Mouse (Mus musculus) heart, postnatal 0 days (tissue): ENCODE results near the gene Tuba8. TPM values are rescaled to one million over a fixed set of nuclear protein-coding genes. Genes with fewer than 3 reads are reported as not detected.

Source experiments
- ATAC-seq: fragments of 200-750 bp; cut with Nextera tagmentation; 2 replicates; pipeline ENCODE4 v1.8.0; 2017; ENCODE audit warnings: low read depth, moderate number of reproducible peaks, moderate library complexity; ENCODE audit not compliant: insufficient read depth
- DNase-seq: peaks from one replicate; pipeline ENCODE4 v3.0.0-alpha.2; 2016; ENCODE audit warnings: low spot score
- H3K27ac ChIP-seq: fragments of 300-500 bp; sonication (generic); 2 replicates; pipeline ENCODE4 v1.5.1; 2014; ENCODE audit warnings: low read depth, mild to moderate bottlenecking
- H3K27me3 ChIP-seq: fragments of 300-500 bp; sonication (generic); 2 replicates; pipeline ENCODE4 v1.6.1; 2014; ENCODE audit warnings: low read length, mixed read lengths; ENCODE audit not compliant: control insufficient read depth, insufficient read depth
- H3K36me3 ChIP-seq: fragments of 300-500 bp; sonication (generic); replicated peaks from 2 replicates; pipeline ENCODE4 v1.6.1; 2014; ENCODE audit warnings: low read length, mixed read lengths; ENCODE audit not compliant: control insufficient read depth, insufficient read depth
- H3K4me1 ChIP-seq: fragments of 300-500 bp; sonication (generic); 2 replicates; pipeline ENCODE4 v1.6.1; 2014; ENCODE audit warnings: antibody characterized with exemption; ENCODE audit not compliant: control insufficient read depth, insufficient read depth
- H3K4me2 ChIP-seq: fragments of 300-500 bp; sonication (generic); 2 replicates; pipeline ENCODE4 v1.6.1; 2014; ENCODE audit warnings: low read depth, mild to moderate bottlenecking, low read length, moderate library complexity
- H3K4me3 ChIP-seq: fragments of 300-500 bp; sonication (generic); 2 replicates; pipeline ENCODE4 v1.5.1; 2014; ENCODE audit warnings: low read depth, low read length
- H3K9ac ChIP-seq: fragments of 300-500 bp; sonication (generic); replicated peaks from 2 replicates; pipeline ENCODE4 v1.6.1; 2014; ENCODE audit warnings: low read depth, low read length, mixed read lengths
- H3K9me3 ChIP-seq: fragments of 300-500 bp; sonication (generic); replicated peaks from 2 replicates; pipeline ENCODE4 v1.6.1; 2016; ENCODE audit warnings: low read length; ENCODE audit not compliant: control insufficient read depth
- CTCF ChIP-seq: IDR thresholded peaks from 2 replicates; pipeline ENCODE4 v1.5.1; 2016; ENCODE audit warnings: antibody characterized with exemption, control low read depth, low read depth
- EP300 ChIP-seq: IDR thresholded peaks from 2 replicates; pipeline ENCODE4 v1.6.1; 2016; ENCODE audit warnings: antibody characterized with exemption, low read depth
- WGBS: fragments of 180-500 bp; shearing (Covaris S2); extraction: QIAGEN DNeasy Blood & Tissue Kit; methylation state at CpG from one replicate; pipeline ENCODE4 v1.1.7; 2014; 5-methylcytosine and 5-hydroxymethylcytosine counted together
- polyA plus RNA-seq: library from polyadenylated mRNA; unstranded; fragments of >200 nt; fragmentation: Nextera tagmentation; extraction: Ambion mirVana; gene quantifications from 2 replicates; pipeline ENCODE4 v1.2.1, GENCODE M21; 2015
- total RNA-seq: library from RNA; depleted of rRNA; stranded (reverse); fragments of >200 nt; gene quantifications from 2 replicates; pipeline ENCODE4 v1.2.3, GENCODE M21; 2014; ENCODE audit warnings: low replicate concordance

The Tuba8 gene
- total and polyA plus RNA-seq, 2 experiments from 2014 or later, result 5.6 to 6.0 TPM

DNA sequence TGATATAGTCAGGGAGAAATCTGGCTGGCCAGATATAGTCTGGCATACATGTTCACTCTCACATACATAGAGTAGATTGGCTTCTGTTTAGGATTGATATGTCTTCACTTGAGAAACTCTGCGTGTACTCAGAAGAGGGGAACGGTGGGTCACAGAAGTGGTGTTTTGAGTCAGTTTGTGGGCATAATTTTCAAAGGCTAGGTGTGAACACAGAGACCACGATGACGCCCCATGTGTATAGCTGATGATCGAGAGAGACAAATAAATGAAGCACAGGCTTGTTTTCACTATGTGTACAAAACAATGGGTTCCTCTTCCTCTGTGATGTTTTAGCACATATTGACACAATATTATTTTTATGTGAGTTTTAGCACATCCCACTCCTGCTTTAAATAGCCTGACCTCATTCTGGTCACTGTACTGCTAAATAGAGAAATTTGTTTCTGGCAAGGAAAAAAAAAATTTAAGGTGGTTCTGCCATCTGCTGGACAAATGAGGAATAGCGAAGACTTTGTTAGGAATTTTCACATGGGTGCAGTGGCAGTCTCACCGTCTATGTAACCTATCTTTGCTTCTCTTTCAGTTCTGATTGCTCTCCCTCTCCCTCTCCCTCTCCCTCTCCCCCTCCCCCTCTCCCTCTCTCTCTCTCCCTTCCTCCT lies 31.7 kb upstream of the Tuba8 start:
- 49% methylated on average over 7 of the region's 7 CpGs for WGBS
- Histone ChIP-seq H3K4me3 (no peak overlapping the region), H3K4me1 (0 out of 2 replicates have a peak, but pooled peaks cover 11% of the 10 kb centered on the region), H3K4me2 (no peak overlapping the region), H3K9me3 (no peaks in the 10 kb centered on the region), H3K36me3 (no peaks in the 10 kb centered on the region), H3K27me3 (no peaks in the 10 kb centered on the region), H3K27ac (peak overlapping the region; percentile 64), H3K9ac (no peak overlapping the region)
- DNase-seq, result peak; percentile 74
- ATAC-seq, result peak; percentile 12; the same call in 1 of the 2 replicates
- TF ChIP-seq EP300, result no peak
- peak; percentile 65 for TF ChIP-seq CTCF

DNA sequence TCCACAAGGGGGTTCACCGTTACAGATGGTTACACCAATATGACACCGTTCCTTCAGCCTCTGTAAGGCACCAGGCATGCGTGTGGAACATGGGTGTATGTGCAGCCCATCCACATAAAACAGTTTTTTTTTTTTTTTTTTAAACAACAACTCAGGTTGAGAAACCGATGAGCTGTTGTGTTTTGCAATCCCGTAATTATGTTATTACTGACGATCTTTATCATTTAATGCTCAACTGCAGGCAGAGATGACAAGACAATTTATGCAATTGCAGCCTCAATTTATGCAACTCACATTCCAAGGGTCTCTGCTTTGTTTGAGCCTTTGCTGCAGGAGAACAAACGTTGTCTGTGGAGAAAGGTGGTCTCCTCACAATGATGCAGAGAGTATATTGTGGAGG lies 30.6 kb upstream of the Tuba8 start:
- ATAC-seq, result no peak
- H3K27ac ChIP-seq, result no peak overlapping the region
- no peak for DNase-seq
- no peaks in the 10 kb centered on the region for H3K9me3 ChIP-seq
- H3K4me2 ChIP-seq, result no peak overlapping the region
- no peaks in the 10 kb centered on the region for H3K36me3 ChIP-seq
- H3K27me3 ChIP-seq, result no peaks in the 10 kb centered on the region
- TF ChIP-seq EP300 (no peak), CTCF (no peak)
- H3K4me1 ChIP-seq, result peaks cover 16% of the 10 kb centered on the region; the same call in 1 of the 2 replicates
- no peak overlapping the region for H3K4me3 ChIP-seq
- whole genome bisulfite sequencing, result 74% methylated on average over 7 of the region's 7 CpGs
- H3K9ac ChIP-seq, result no peak overlapping the region

DNA sequence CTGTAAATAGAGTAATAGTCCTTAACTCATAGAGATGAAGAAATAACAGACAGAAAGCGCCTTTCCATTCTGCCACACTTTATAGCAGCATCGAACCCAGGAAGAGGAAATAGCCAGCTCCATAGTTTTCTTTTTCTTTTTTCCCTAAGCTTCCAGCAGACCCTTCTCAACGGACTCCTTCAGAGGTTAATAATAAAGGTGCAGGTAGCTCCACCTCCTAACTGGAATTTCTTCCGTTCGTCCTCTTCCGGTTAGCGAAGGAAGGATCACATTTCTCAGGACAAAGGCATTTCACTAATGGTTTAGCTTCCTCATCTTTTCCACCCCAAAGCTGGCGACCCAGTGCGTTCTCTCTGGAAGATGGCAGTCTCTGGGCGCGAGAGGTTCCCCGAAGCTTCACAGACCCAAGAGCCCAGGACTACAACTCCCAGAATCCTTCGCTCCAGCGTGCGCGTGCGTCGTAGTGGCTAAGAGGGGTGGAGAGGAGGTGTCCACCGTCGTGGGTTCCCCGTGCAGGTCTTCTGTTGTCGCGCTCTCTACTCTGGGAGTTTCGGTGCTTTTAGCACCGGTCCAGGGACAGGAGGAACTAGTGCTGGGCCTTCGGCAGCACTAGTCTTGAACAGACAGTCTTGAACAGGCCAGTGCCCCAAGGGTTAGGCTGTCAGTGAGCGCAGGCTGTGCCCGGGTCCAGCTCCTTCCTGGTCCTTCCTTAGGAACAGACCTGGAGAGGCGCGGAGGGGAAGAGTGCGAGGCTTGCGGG lies 26.9 kb upstream of the Tuba8 start, which contains the start of gene Pex26:
Gene Pex26, plus strand, starts transcription at position 254 of the 760 bp plus-strand sequence.
- peak within 1 kb of the TSS; percentile 56 for H3K9ac ChIP-seq
- WGBS, result 1% methylated on average over 31 of the region's 32 CpGs
- H3K27me3 ChIP-seq, result no peaks in the 10 kb centered on the region
- ATAC-seq (peak; percentile 87), DNase-seq (peak; percentile 84)
- H3K4me1 ChIP-seq, result peaks cover 12% of the 10 kb centered on the region; the same call in 1 of the 2 replicates
- H3K36me3 ChIP-seq, result peaks cover 8% of the 10 kb centered on the region; the same call in 1 of the 2 replicates
- no peaks in the 10 kb centered on the region for H3K9me3 ChIP-seq
- no peak for TF ChIP-seq CTCF
- no peak for TF ChIP-seq EP300
- H3K27ac ChIP-seq, result peak within 1 kb of the TSS; percentile 1
- H3K4me3 ChIP-seq, result peak within 1 kb of the TSS; percentile 59
- peak within 1 kb of the TSS; percentile 99 for H3K4me2 ChIP-seq

DNA sequence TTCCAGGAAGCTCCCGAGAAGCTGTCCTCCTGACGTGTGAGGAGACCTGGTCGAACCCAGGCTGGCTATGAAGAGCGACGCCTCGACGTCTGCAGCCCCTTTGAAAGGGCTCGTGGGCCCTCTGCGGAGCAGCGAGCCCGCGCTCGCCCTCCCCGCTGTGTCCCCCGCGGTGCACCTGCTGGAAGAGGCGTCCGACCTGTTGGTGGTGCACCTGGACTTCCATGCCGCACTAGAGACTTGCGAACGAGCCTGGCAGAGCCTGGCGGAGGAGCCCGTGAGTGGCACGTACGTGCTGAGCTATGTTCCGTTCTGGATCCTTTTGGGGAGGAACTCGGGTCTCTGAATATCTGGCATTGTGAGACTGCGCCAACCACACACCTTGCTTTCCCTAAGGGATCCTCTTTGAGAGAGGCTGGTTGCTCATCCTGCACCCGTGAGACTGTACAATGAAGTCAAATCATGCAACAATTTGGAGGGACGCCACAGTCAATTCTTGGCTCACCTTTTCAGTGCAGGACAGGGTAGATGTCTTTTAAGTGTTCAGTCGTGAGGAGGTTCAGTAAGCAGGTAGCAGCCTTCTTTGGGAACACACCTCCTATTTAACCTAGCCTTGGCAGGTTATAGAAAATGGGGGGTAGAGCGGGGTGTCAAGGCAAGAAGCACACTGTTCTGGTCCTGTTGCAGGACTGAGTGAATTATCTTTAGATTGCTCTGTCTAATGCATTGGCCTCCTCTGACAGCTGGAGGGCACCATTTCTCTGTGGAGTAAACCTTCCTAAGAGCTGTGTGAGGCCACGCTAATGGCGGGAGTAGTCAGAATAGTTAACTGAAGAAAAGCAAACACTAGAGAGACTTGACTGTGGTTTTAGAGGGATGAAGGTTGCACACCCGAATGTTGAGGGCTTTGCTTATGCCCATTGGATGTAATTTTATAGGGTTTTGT lies 26.0 kb upstream of the Tuba8 start:
- no peaks in the 10 kb centered on the region for H3K27me3 ChIP-seq
- peak overlapping the region; percentile 59 for H3K4me3 ChIP-seq
- TF ChIP-seq EP300, result no peak
- peak; percentile 93 for TF ChIP-seq CTCF
- peaks cover 12% of the 10 kb centered on the region; the same call in 1 of the 2 replicates for H3K4me1 ChIP-seq
- peak overlapping the region; percentile 1; the same call in 1 of the 2 replicates for H3K27ac ChIP-seq
- H3K9me3 ChIP-seq, result no peaks in the 10 kb centered on the region
- H3K36me3 ChIP-seq, result peaks cover 9% of the 10 kb centered on the region; the same call in 1 of the 2 replicates
- H3K4me2 ChIP-seq, result peak overlapping the region; percentile 99
- peak; percentile 86 for DNase-seq
- peak overlapping the region; percentile 56 for H3K9ac ChIP-seq
- WGBS, result 2% methylated on average over 35 of the region's 35 CpGs
- ATAC-seq, result peak; percentile 78

DNA sequence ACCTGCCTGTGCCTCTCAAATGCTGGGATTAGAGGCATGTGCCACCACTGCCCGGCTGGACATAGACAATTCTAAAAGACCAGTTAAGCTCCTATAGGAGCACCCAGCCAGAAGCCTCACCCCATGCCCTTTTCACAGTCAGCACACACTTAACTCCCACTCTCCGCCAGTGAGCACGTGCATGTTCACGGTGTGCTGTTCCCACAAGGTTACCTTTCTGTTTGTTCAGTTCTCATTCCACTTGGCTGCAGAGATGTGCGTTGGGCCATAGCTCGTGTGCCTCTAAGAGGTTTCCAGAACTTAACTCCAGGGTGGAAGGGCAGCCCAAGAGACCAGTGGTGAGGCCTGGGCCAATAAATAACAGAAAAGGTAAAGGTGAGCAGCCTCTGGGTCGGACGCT lies 25.3 kb upstream of the Tuba8 start:
- Histone ChIP-seq H3K4me1 (peaks cover 12% of the 10 kb centered on the region; the same call in 1 of the 2 replicates), H3K9me3 (no peaks in the 10 kb centered on the region), H3K36me3 (peaks cover 16% of the 10 kb centered on the region), H3K27ac (no peak overlapping the region), H3K27me3 (no peaks in the 10 kb centered on the region), H3K9ac (no peak overlapping the region), H3K4me2 (peak overlapping the region; percentile 99), H3K4me3 (no peak overlapping the region)
- TF ChIP-seq EP300, result no peak
- TF ChIP-seq CTCF, result no peak
- DNase-seq (peak; percentile 3), ATAC-seq (no peak)
- whole genome bisulfite sequencing, result 84% methylated on average over 8 of the region's 8 CpGs
